Mouse (Mus musculus) thymus, adult 2 months (tissue): ENCODE results near the gene Fscn1. TPM values are rescaled to one million over a fixed set of nuclear protein-coding genes. Genes with fewer than 3 reads are reported as not detected.

Experiments
- DNase-seq: peaks from one replicate; pipeline ENCODE4 v3.0.0; 2021
- H3K27ac ChIP-seq: fragments of 200-500 bp; 2 replicates; pipeline ENCODE4 v1.5.1; 2012; ENCODE audit warnings: low read length, control low read depth; ENCODE audit not compliant: control insufficient read depth, insufficient read depth
- H3K27me3 ChIP-seq: fragments of 200-500 bp; 2 replicates; pipeline ENCODE4 v1.6.1; 2012; ENCODE audit warnings: mild to moderate bottlenecking, low read length, moderate library complexity, mixed read lengths; ENCODE audit not compliant: control insufficient read depth, insufficient read depth
- H3K36me3 ChIP-seq: fragments of 200-500 bp; 2 replicates; pipeline ENCODE4 v1.6.1; 2012; ENCODE audit warnings: mild to moderate bottlenecking, low read length, moderate library complexity; ENCODE audit not compliant: control insufficient read depth, insufficient read depth
- H3K4me1 ChIP-seq: fragments of 200-500 bp; replicated peaks from 2 replicates; pipeline ENCODE4 v1.6.1; 2012; ENCODE audit warnings: low read length; ENCODE audit not compliant: control insufficient read depth, insufficient read depth
- H3K4me3 ChIP-seq: fragments of 200-500 bp; 2 replicates; pipeline ENCODE4 v1.5.1; 2012; ENCODE audit warnings: mild to moderate bottlenecking, low read length, control low read depth, moderate library complexity; ENCODE audit not compliant: control insufficient read depth, insufficient read depth
- CTCF ChIP-seq: fragments of 200-500 bp; IDR thresholded peaks from 2 replicates; pipeline ENCODE4 v1.5.1; 2012; ENCODE audit warnings: mild to moderate bottlenecking, control low read depth, low read length, moderate library complexity, borderline replicate concordance; ENCODE audit not compliant: control insufficient read depth, poor library complexity, insufficient read depth; ENCODE audit errors: extremely low read depth
- POLR2A ChIP-seq: fragments of 200-500 bp; IDR thresholded peaks from 2 replicates; pipeline ENCODE4 v1.6.1; 2012; ENCODE audit warnings: mild to moderate bottlenecking, low read length, control low read depth, moderate library complexity; ENCODE audit not compliant: control insufficient read depth, poor library complexity, insufficient read depth; ENCODE audit errors: extremely low read depth
- WGBS: fragments of 180-500 bp; shearing (Covaris S2); methylation state at CpG from one replicate; pipeline ENCODE4 v1.1.7; 2018; 5-methylcytosine and 5-hydroxymethylcytosine counted together
- polyA plus RNA-seq: library from polyadenylated mRNA; depleted of rRNA; stranded (reverse); fragments of >200 nt; gene quantifications from 2 replicates; pipeline ENCODE4 v1.2.3, GENCODE M21; 2012

Gene Fscn1
- polyA plus RNA-seq, 1 experiment: 157 TPM

DNA sequence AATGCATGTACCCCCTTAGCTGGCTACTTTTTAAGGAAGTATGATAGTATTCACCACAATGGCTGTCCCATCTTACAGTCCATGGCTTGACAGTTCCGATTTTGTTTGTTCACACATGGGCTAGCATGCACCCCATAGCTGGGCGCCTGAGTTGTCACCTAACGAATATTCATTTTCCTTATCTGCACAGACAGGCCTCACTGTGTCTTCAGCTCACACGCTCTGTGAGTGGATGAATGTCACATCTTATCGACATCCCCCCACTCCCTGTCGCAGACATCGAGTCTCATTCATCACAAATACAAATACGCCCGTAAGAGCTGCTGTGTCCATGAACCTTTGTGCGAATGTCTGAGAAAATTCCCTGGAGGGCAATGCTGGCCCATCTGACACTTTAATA is 24.1 kb downstream of the Fscn1 start:
- Histone ChIP-seq H3K36me3 (no peaks in the 10 kb centered on the region), H3K27ac (no peak overlapping the region), H3K4me3 (no peak overlapping the region), H3K4me1 (no peaks in the 10 kb centered on the region), H3K27me3 (no peaks in the 10 kb centered on the region)
- DNase-seq: no peak
- WGBS: 94% methylated on average over 10 of the region's 10 CpGs
- no peak for TF ChIP-seq POLR2A
- TF ChIP-seq CTCF: no peak

DNA sequence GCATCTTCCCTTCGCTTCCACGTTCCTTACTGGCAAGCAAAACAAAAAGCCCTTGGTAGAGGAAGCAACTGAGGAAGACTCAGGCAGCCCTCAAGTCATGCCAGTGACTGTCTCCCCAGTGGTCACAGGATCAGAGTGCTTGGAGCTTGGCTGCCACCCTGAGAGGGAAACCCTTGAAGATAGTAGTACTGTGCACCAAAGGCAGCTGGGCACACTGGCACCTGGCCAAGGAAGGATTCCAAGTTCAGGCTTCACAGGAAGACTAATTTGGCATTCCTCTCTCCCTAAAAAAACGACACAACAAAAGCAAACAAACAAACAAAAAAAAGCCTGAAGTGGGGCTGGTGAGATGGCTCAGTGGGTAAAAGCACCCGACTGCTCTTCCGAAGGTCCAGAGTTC is 28.4 kb downstream of the Fscn1 start:
- DNase-seq: no peak
- no peaks in the 10 kb centered on the region for H3K36me3 ChIP-seq
- no peaks in the 10 kb centered on the region for H3K27me3 ChIP-seq
- no peak overlapping the region for H3K27ac ChIP-seq
- H3K4me1 ChIP-seq: no peaks in the 10 kb centered on the region
- WGBS: 91% methylated on average over 5 of the region's 5 CpGs
- H3K4me3 ChIP-seq: no peak overlapping the region
- TF ChIP-seq CTCF (no peak), POLR2A (no peak)

DNA sequence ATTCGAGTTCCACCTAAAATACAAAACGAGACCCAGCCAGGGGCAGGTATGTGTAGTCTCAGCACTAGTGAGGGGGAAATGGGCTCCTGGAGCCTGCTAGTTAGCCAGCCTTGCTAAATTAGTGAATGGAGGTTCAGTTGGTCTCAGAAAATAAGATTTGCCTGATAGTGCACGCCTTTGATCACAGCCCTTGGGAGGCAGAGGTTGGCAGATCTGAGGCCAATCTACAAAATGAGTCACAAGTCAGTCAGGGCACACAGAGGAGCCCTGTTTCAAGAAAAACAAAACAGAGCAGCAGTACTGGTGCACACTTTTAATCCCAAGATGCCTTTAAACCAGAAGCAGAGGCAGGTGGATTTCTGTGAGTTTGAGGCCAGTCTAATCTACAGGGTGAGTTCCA is 29.0 kb downstream of the Fscn1 start:
- no peak overlapping the region for H3K4me3 ChIP-seq
- no peaks in the 10 kb centered on the region for H3K36me3 ChIP-seq
- TF ChIP-seq CTCF (no peak), POLR2A (no peak)
- H3K4me1 ChIP-seq: no peaks in the 10 kb centered on the region
- H3K27me3 ChIP-seq: no peaks in the 10 kb centered on the region
- 63% methylated on average over 3 of the region's 3 CpGs for WGBS
- DNase-seq: no peak
- no peak overlapping the region for H3K27ac ChIP-seq

DNA sequence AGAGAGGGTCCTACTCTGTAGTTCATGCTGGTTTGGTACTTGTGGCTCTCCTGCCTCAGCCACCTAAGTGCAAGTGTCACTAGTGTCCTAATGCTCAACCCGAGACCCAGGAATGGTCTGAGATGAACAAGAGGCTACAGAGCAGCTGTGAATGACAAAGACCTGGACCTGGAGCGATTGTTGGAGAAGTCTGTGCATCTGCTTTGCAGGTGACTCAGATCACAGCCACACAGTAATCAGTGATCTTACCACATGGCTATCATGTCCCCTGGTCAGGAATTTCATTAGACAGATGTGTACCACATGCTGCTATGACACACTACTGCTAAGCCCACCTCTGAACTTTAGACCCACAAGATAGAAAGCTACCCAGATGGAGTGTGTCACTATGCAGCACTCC is 34.6 kb downstream of the Fscn1 start:
- Histone ChIP-seq H3K27ac (no peak overlapping the region), H3K36me3 (no peaks in the 10 kb centered on the region), H3K4me3 (no peak overlapping the region), H3K27me3 (no peaks in the 10 kb centered on the region), H3K4me1 (no peaks in the 10 kb centered on the region)
- DNase-seq: no peak
- WGBS: 95% methylated on average over 2 of the region's 2 CpGs
- no peak for TF ChIP-seq CTCF
- TF ChIP-seq POLR2A: no peak

DNA sequence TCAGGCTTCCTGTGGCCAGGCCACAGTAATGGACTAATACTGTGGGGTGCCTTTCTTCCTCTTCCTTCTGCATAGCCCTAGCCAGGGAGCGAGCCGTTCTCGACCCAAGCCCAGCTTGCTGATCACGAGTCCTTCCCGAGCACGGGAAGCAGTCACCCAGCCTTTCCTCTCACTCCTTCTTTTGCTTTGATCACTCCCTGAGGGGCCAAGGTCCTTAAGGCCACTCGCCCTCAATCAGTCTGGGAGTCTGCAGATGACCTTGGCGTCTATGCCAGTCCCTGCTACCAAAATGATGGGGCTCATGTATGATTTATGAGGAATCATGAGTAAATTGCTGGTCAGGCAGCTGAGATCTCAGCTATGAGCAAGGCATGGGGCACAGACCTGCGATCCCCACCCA is 37.4 kb downstream of the Fscn1 start:
- 80% methylated on average over 9 of the region's 9 CpGs for WGBS
- Histone ChIP-seq H3K36me3 (no peaks in the 10 kb centered on the region), H3K27me3 (no peaks in the 10 kb centered on the region), H3K4me3 (no peak overlapping the region), H3K27ac (no peak overlapping the region), H3K4me1 (peaks cover 13% of the 10 kb centered on the region)
- DNase-seq: no peak
- TF ChIP-seq CTCF (no peak), POLR2A (no peak)

DNA sequence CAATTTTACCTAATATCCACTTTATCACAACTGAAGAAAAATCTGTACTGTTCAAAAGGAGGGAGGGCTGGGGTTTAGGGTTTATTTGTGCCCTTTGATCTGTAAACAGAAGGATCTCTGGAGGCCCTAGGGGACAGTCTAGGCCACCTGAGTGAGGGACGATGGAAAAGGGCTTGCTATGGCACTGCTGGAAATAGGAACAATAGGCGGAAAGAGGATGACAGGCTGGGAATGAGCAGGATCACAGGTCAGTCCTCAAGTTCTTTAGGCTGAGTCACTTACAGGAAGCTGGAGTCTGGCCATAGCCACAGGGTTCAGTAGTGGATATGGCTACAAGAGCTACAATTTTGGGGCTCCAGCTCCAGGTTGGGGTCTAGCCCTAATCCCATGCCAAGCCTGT is 38.0 kb downstream of the Fscn1 start:
- no peak overlapping the region for H3K4me3 ChIP-seq
- no peaks in the 10 kb centered on the region for H3K27me3 ChIP-seq
- TF ChIP-seq CTCF (no peak), POLR2A (no peak)
- WGBS: 82% methylated on average over 2 of the region's 2 CpGs
- DNase-seq: no peak
- no peak overlapping the region for H3K27ac ChIP-seq
- no peaks in the 10 kb centered on the region for H3K36me3 ChIP-seq
- peaks cover 13% of the 10 kb centered on the region for H3K4me1 ChIP-seq

DNA sequence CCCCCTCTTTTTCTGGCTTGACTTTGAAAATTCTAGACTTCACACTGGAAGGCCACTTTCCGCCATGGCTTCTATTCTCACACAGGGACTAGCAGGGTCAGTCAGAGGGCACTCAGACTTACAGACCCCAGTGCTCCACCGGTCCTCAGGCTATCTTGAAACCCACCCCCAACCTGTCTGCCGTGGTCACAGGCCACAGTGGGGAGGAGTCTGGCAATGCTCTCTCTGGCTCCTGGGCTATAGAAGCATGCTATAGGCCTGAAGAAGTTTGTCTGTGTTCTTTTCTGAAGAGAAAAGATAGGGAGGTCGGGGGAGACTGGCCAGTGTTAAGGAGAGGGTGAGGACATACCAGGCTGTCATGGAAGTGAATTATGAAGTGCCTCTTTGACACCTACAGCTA is 39.9 kb downstream of the Fscn1 start:
- H3K27ac ChIP-seq: no peak overlapping the region
- peaks cover 13% of the 10 kb centered on the region for H3K4me1 ChIP-seq
- no peak for DNase-seq
- H3K4me3 ChIP-seq: no peak overlapping the region
- H3K27me3 ChIP-seq: no peaks in the 10 kb centered on the region
- TF ChIP-seq POLR2A (no peak), CTCF (no peak)
- H3K36me3 ChIP-seq: no peaks in the 10 kb centered on the region
- 73% methylated on average over 4 of the region's 4 CpGs for WGBS
